Mouse (Mus musculus) cerebellum, adult 2 months (tissue): Measurements from ENCODE around the gene Sfxn2.

Experiments used
- CTCF ChIP-seq: fragments of 200-500 bp; IDR thresholded peaks from 2 replicates; pipeline ENCODE4 v1.5.1; 2011; ENCODE audit warnings: low read depth, mild to moderate bottlenecking, control low read depth, low read length, moderate library complexity, borderline replicate concordance; ENCODE audit not compliant: insufficient read depth
- POLR2A ChIP-seq: fragments of 200-500 bp; IDR thresholded peaks from 2 replicates; pipeline ENCODE4 v1.6.1; 2011; ENCODE audit warnings: low read length, control low read depth, borderline replicate concordance; ENCODE audit not compliant: insufficient read depth

DNA sequence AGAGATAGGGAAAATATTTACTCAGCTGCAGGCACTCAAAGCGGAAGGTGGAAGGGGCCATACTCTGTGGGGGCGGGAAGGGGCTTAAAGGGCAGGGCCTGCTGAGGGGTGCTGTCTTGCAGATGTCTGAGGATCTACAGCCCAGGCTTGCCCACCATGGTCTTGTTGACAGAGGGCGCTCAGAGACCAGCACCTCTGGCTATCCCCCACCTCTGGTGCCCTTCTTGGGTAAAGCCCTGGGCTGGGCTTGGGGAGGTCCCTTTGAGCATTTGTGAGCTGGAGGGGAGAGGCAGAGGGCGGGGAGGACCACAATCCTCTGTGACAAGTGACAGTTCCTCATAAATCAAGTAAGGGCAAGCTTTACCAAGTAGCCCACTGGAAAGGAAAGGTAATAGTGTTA, 40.1 kb upstream of the Sfxn2 start:
- TF ChIP-seq CTCF, result no peak
- no peak for TF ChIP-seq POLR2A
